Mouse (Mus musculus): Measurements from ENCODE around the gene Sdr9c7. TPM values are rescaled to one million over a fixed set of nuclear protein-coding genes. Genes with fewer than 3 reads are reported as not detected.

Sdr9c7 gene
- not detected in 2 replicates for polyA plus RNA-seq (2011; ENCODE audit: insufficient read length, low read depth, missing spikeins)

GRCm38 (mm10) chr10:127898218-127898617 is at the start of gene Sdr9c7:
TSS of gene Sdr9c7 (plus strand) at chr10:127898518.
- TF ChIP-seq CTCF (IDR thresholded peaks at IDR 0.05; ENCODE audit: borderline replicate concordance, insufficient read depth, low read length) (no peak), POLR2A (IDR thresholded peaks at IDR 0.05; ENCODE audit: low read depth, low read length) (no peak)
- no peak within 1 kb of the TSS for H3K27ac ChIP-seq (ENCODE audit: insufficient read depth, low read length)
- no peaks in the 10 kb centered on the region for H3K4me1 ChIP-seq (ENCODE audit: control insufficient read depth, insufficient read depth, low read length)
- no peak within 1 kb of the TSS for H3K4me3 ChIP-seq (ENCODE audit: insufficient read depth, low read length)

- Histone ChIP-seq H3K27ac (ENCODE audit: insufficient read depth, low read length) (no peak within 1 kb of the TSS), H3K4me3 (ENCODE audit: insufficient read depth, low read length) (no peak within 1 kb of the TSS), H3K4me1 (ENCODE audit: control insufficient read depth, insufficient read depth, low read length) (no peaks in the 10 kb centered on the region)
- no peak for TF ChIP-seq CTCF (IDR thresholded peaks at IDR 0.05; ENCODE audit: borderline replicate concordance, insufficient read depth, low read length)
- no peak for TF ChIP-seq POLR2A (IDR thresholded peaks at IDR 0.05; ENCODE audit: low read depth, low read length)
Observed at GRCm38 (mm10) chr10:127849628-127850027, 48.7 kb upstream of the Sdr9c7 start, which contains the start of gene Rdh19. TSS of gene Rdh19 (plus strand) at chr10:127849928.

GRCm38 (mm10) chr10:127856376-127856775 is 41.9 kb upstream of the Sdr9c7 start:
- no peaks in the 10 kb centered on the region for H3K4me1 ChIP-seq (ENCODE audit: control insufficient read depth, insufficient read depth, low read length)
- TF ChIP-seq CTCF (IDR thresholded peaks at IDR 0.05; ENCODE audit: borderline replicate concordance, insufficient read depth, low read length) (no peak), POLR2A (IDR thresholded peaks at IDR 0.05; ENCODE audit: low read depth, low read length) (no peak)
- H3K27ac ChIP-seq (ENCODE audit: insufficient read depth, low read length): no peak overlapping the region
- H3K4me3 ChIP-seq (ENCODE audit: insufficient read depth, low read length): no peak overlapping the region

- no peak overlapping the region for H3K27ac ChIP-seq (ENCODE audit: insufficient read depth, low read length)
- no peak overlapping the region for H3K4me3 ChIP-seq (ENCODE audit: insufficient read depth, low read length)
- no peaks in the 10 kb centered on the region for H3K4me1 ChIP-seq (ENCODE audit: control insufficient read depth, insufficient read depth, low read length)
- TF ChIP-seq POLR2A (IDR thresholded peaks at IDR 0.05; ENCODE audit: low read depth, low read length): no peak
- no peak for TF ChIP-seq CTCF (IDR thresholded peaks at IDR 0.05; ENCODE audit: borderline replicate concordance, insufficient read depth, low read length)
Observed at GRCm38 (mm10) chr10:127864931-127865330, 33.4 kb upstream of the Sdr9c7 start.

- Histone ChIP-seq H3K27ac (ENCODE audit: insufficient read depth, low read length) (no peak within 1 kb of the TSS), H3K4me3 (ENCODE audit: insufficient read depth, low read length) (no peak within 1 kb of the TSS), H3K4me1 (ENCODE audit: control insufficient read depth, insufficient read depth, low read length) (no peaks in the 10 kb centered on the region)
- no peak for TF ChIP-seq POLR2A (IDR thresholded peaks at IDR 0.05; ENCODE audit: low read depth, low read length)
- no peak for TF ChIP-seq CTCF (IDR thresholded peaks at IDR 0.05; ENCODE audit: borderline replicate concordance, insufficient read depth, low read length)
Observed at GRCm38 (mm10) chr10:127866232-127866631, 32.1 kb upstream of the Sdr9c7 start, which contains the start of gene Rdh16f2. TSS of gene Rdh16f2 (plus strand) at chr10:127866474.

GRCm38 (mm10) chr10:127872484-127872883 is 25.8 kb upstream of the Sdr9c7 start:
- no peak overlapping the region for H3K4me3 ChIP-seq (ENCODE audit: insufficient read depth, low read length)
- no peak overlapping the region for H3K27ac ChIP-seq (ENCODE audit: insufficient read depth, low read length)
- TF ChIP-seq CTCF (IDR thresholded peaks at IDR 0.05; ENCODE audit: borderline replicate concordance, insufficient read depth, low read length) (no peak), POLR2A (IDR thresholded peaks at IDR 0.05; ENCODE audit: low read depth, low read length) (no peak)
- no peaks in the 10 kb centered on the region for H3K4me1 ChIP-seq (ENCODE audit: control insufficient read depth, insufficient read depth, low read length)

- Histone ChIP-seq H3K4me3 (ENCODE audit: insufficient read depth, low read length) (no peak overlapping the region), H3K4me1 (ENCODE audit: control insufficient read depth, insufficient read depth, low read length) (no peaks in the 10 kb centered on the region), H3K27ac (ENCODE audit: insufficient read depth, low read length) (no peak overlapping the region)
- TF ChIP-seq CTCF (IDR thresholded peaks at IDR 0.05; ENCODE audit: borderline replicate concordance, insufficient read depth, low read length) (no peak), POLR2A (IDR thresholded peaks at IDR 0.05; ENCODE audit: low read depth, low read length) (no peak)
Observed at GRCm38 (mm10) chr10:127877681-127878080, 20.6 kb upstream of the Sdr9c7 start.

- no peaks in the 10 kb centered on the region for H3K4me1 ChIP-seq (ENCODE audit: control insufficient read depth, insufficient read depth, low read length)
- H3K4me3 ChIP-seq (ENCODE audit: insufficient read depth, low read length): no peak overlapping the region
- no peak overlapping the region for H3K27ac ChIP-seq (ENCODE audit: insufficient read depth, low read length)
- no peak for TF ChIP-seq POLR2A (IDR thresholded peaks at IDR 0.05; ENCODE audit: low read depth, low read length)
- TF ChIP-seq CTCF (IDR thresholded peaks at IDR 0.05; ENCODE audit: borderline replicate concordance, insufficient read depth, low read length): no peak
Observed at GRCm38 (mm10) chr10:127878262-127879057, 19.9 kb upstream of the Sdr9c7 start.

GRCm38 (mm10) chr10:127879155-127879688 is 19.1 kb upstream of the Sdr9c7 start:
- no peaks in the 10 kb centered on the region for H3K4me1 ChIP-seq (ENCODE audit: control insufficient read depth, insufficient read depth, low read length)
- TF ChIP-seq CTCF (IDR thresholded peaks at IDR 0.05; ENCODE audit: borderline replicate concordance, insufficient read depth, low read length) (no peak), POLR2A (IDR thresholded peaks at IDR 0.05; ENCODE audit: low read depth, low read length) (no peak)
- no peak overlapping the region for H3K27ac ChIP-seq (ENCODE audit: insufficient read depth, low read length)
- H3K4me3 ChIP-seq (ENCODE audit: insufficient read depth, low read length): no peak overlapping the region

- H3K4me1 ChIP-seq (ENCODE audit: control insufficient read depth, insufficient read depth, low read length): no peaks in the 10 kb centered on the region
Observed at GRCm38 (mm10) chr10:127881041-127881440, 17.3 kb upstream of the Sdr9c7 start.

More at GRCm38 (mm10) chr10:127881041-127881440, 17.3 kb upstream of the Sdr9c7 start:
- Histone ChIP-seq H3K27ac (ENCODE audit: insufficient read depth, low read length) (no peak overlapping the region), H3K4me3 (ENCODE audit: insufficient read depth, low read length) (no peak overlapping the region)
- TF ChIP-seq POLR2A (IDR thresholded peaks at IDR 0.05; ENCODE audit: low read depth, low read length) (no peak), CTCF (IDR thresholded peaks at IDR 0.05; ENCODE audit: borderline replicate concordance, insufficient read depth, low read length) (no peak)

Data from embryonic fibroblast, embryonic 13.5 days (primary cell).